8 mouse cellular contexts compared by ENCODE assay signal in the genomic region with DNA sequence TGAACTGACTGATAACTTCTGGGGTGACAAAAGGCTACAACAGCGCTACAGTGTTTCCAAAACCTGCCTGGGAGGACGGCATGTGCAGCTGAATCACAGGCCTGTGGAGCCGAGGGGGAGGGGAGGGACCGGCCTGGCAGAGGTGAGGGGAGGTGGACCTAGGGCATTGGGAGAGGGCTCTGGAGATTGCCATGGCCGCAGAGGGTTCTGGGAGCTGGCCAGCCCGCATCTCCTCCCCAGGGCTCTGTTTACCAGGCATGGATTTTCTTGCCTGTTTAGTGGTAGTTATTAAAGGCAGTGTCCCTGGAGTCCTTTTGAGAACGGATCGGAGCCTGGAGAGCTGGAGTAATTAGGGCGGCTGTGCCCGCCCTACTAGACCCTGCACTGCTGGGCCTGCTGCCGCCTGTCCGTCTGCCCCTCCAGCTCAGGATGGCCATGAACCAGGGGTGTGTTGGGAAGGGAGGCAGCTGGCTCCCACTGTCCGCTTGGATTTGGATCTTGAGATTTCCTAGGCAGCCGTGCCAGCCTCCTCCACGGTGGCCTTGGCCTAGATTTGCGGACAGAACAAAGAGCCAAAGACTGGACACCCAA. TPM values are rescaled to one million over a fixed set of nuclear protein-coding genes. Genes with fewer than 3 reads are reported as not detected.
DNase-seq lines count a peak whose midpoint lies in the region; ATAC-seq lines count a peak whose summit lies in the region.

No protein-coding gene starts in this region.

- intact Hi-C loops in left cerebral cortex, postnatal 10 days (cut with DNase I) = no loop called here

- H3K9ac ChIP-seq in embryonic facial prominence, embryonic 14.5 days (ENCODE audit: low read depth, low read length) = no peak overlapping the region
- H3K9ac ChIP-seq in midbrain, embryonic 15.5 days = no peak overlapping the region

- H3K27ac ChIP-seq in embryonic facial prominence, embryonic 14.5 days (replicated peaks; ENCODE audit: low read depth, low read length) = no peak overlapping the region
- H3K27ac ChIP-seq in midbrain, embryonic 15.5 days = peak overlapping the region; percentile 46

- peak; percentile 63 for ATAC-seq in embryonic facial prominence, embryonic 14.5 days (ENCODE audit: low read depth)
- no peak for ATAC-seq in midbrain, embryonic 15.5 days (replicated peaks)
- no peak for ATAC-seq in megakaryocyte, adult 5-6 weeks (ENCODE audit: poor library complexity, severe bottlenecking)

- H3K27me3 ChIP-seq in embryonic facial prominence, embryonic 14.5 days (replicated peaks; ENCODE audit: control insufficient read depth, insufficient read depth, low read length) = peaks cover 49% of the 10 kb centered on the region
- peaks cover 18% of the 10 kb centered on the region for H3K27me3 ChIP-seq in midbrain, embryonic 15.5 days (replicated peaks)

- H3K4me2 ChIP-seq in embryonic facial prominence, embryonic 14.5 days (ENCODE audit: low read depth, low read length) = no peak overlapping the region
- no peak overlapping the region for H3K4me2 ChIP-seq in midbrain, embryonic 15.5 days

- no peak overlapping the region for H3K4me3 ChIP-seq in embryonic facial prominence, embryonic 14.5 days (ENCODE audit: low read depth, low read length)
- H3K4me3 ChIP-seq in midbrain, embryonic 15.5 days = no peak overlapping the region

- H3K9me3 ChIP-seq in embryonic facial prominence, embryonic 14.5 days (ENCODE audit: control insufficient read depth, low read length) = no peaks in the 10 kb centered on the region
- H3K9me3 ChIP-seq in midbrain, embryonic 15.5 days = no peaks in the 10 kb centered on the region

- DNase-seq in left cerebral cortex, postnatal 10 days (ENCODE audit: extremely low spot score in 1 of 2, low spot score in 2 of 2) = peak; percentile 49 to 62
- no peak for DNase-seq in left cerebral cortex, adult 18-20 months (ENCODE audit: low spot score in 2 of 2)
- peak; percentile 82 for DNase-seq in adrenal gland, postnatal 10 days
- DNase-seq in embryonic facial prominence, embryonic 14.5 days (ENCODE audit: low spot score) = peak; percentile 50
- no peak for DNase-seq in kidney, postnatal 36 days
- no peak for DNase-seq in gastrocnemius, postnatal 25 days

- H3K4me1 ChIP-seq in embryonic facial prominence, embryonic 14.5 days (ENCODE audit: control insufficient read depth, insufficient read depth, low read length) = 0 out of 2 replicates have a peak, but pooled peaks cover 4% of the 10 kb centered on the region
- H3K4me1 ChIP-seq in midbrain, embryonic 15.5 days = peaks cover 52% of the 10 kb centered on the region

- 36% methylated on average over 14 of the region's 16 CpGs for WGBS in embryonic facial prominence, embryonic 14.5 days
- 22% methylated on average over 16 of the region's 16 CpGs for WGBS in midbrain, embryonic 15.5 days

- H3K36me3 ChIP-seq in embryonic facial prominence, embryonic 14.5 days (ENCODE audit: control insufficient read depth, insufficient read depth, low read length) = peaks cover 4% of the 10 kb centered on the region; the same call in 1 of the 2 replicates
- peaks cover 8% of the 10 kb centered on the region; the same call in 1 of the 2 replicates for H3K36me3 ChIP-seq in midbrain, embryonic 15.5 days (replicated peaks)

RNA-seq across cellular contexts. Expression of a gene that starts 12.8 kb away (rescaled TPM):
- 10 to 100 TPM; 84.4 to 90.4 TPM for total RNA-seq in left cerebral cortex, postnatal 10 days (2021)
- 10 to 100 TPM; 73.1 to 78.8 TPM for total RNA-seq in left cerebral cortex, adult 18-20 months (2021)
- 1 to 10 TPM; 7.4 to 9.2 TPM for total RNA-seq in adrenal gland, postnatal 10 days (2021)
- 3.4 and 4.3 TPM in 2 replicates for polyA plus RNA-seq in embryonic facial prominence, embryonic 14.5 days (2014; fragmentation: Nextera tagmentation; extraction: Ambion mirVana)
- polyA plus RNA-seq in midbrain, embryonic 15.5 days (2015; fragmentation: Nextera tagmentation; extraction: Ambion mirVana) = 64.5 and 68.9 TPM in 2 replicates
- 0.30 and 0.40 TPM in 2 replicates for total RNA-seq in megakaryocyte, adult 5-6 weeks (2015)
- total RNA-seq in megakaryocyte, adult 5-6 weeks (2017) = not detected in 2 replicates
- under 1 TPM; 0.61 to 0.91 TPM for total RNA-seq in gastrocnemius, postnatal 25 days (2021)

RNA-seq across cellular contexts. Expression of a gene that starts 50.3 kb away (rescaled TPM):
- 100 to 1,000 TPM; 107 to 122 TPM for total RNA-seq in left cerebral cortex, postnatal 10 days (2021)
- total RNA-seq in left cerebral cortex, adult 18-20 months (2021) = 10 to 100 TPM; 70.5 to 83.0 TPM
- total RNA-seq in adrenal gland, postnatal 10 days (2021) = 1 to 10 TPM; 6.9 to 8.9 TPM
- polyA plus RNA-seq in embryonic facial prominence, embryonic 14.5 days (2014; fragmentation: Nextera tagmentation; extraction: Ambion mirVana) = 0.50 and 1.4 TPM in 2 replicates
- polyA plus RNA-seq in midbrain, embryonic 15.5 days (2015; fragmentation: Nextera tagmentation; extraction: Ambion mirVana) = 1.0 and 1.6 TPM in 2 replicates
- total RNA-seq in megakaryocyte, adult 5-6 weeks (2015) = 0.05 TPM in 1 of 2 replicates, not detected in the other
- total RNA-seq in megakaryocyte, adult 5-6 weeks (2017) = not detected in 2 replicates
- not detected for total RNA-seq in gastrocnemius, postnatal 25 days (2021)

RNA-seq across cellular contexts. Expression of a gene that starts 50.8 kb away (rescaled TPM):
- total RNA-seq in left cerebral cortex, postnatal 10 days (2021) = under 1 TPM in 1 of 2 experiments, not detected in 1; 0.28 TPM
- under 1 TPM in 1 of 2 experiments, not detected in 1; 0.26 TPM for total RNA-seq in left cerebral cortex, adult 18-20 months (2021)
- under 1 TPM; 0.09 to 0.24 TPM for total RNA-seq in adrenal gland, postnatal 10 days (2021)
- polyA plus RNA-seq in embryonic facial prominence, embryonic 14.5 days (2014; fragmentation: Nextera tagmentation; extraction: Ambion mirVana) = 0.38 and 0.42 TPM in 2 replicates
- 0.43 and 0.59 TPM in 2 replicates for polyA plus RNA-seq in midbrain, embryonic 15.5 days (2015; fragmentation: Nextera tagmentation; extraction: Ambion mirVana)
- 13.0 and 13.2 TPM in 2 replicates for total RNA-seq in megakaryocyte, adult 5-6 weeks (2015)
- total RNA-seq in megakaryocyte, adult 5-6 weeks (2017) = 3.9 and 7.5 TPM in 2 replicates
- under 1 TPM; 0.21 to 0.28 TPM for total RNA-seq in gastrocnemius, postnatal 25 days (2021)

Comparison
In these comparisons a context has a peak if more than half of its experiments do, and no peak if none do; other contexts are left out.
1. DNase-seq: peak in left cerebral cortex, postnatal 10 days (2 of 2), adrenal gland, postnatal 10 days (single experiment) and embryonic facial prominence, embryonic 14.5 days (single experiment); none in left cerebral cortex, adult 18-20 months (0 of 2), kidney, postnatal 36 days (0 of 2) and gastrocnemius, postnatal 25 days (single experiment).
2. RNA of a gene that starts 12.8 kb away (total RNA-seq): 84.4 to 90.4 TPM in left cerebral cortex, postnatal 10 days and 73.1 to 78.8 TPM in left cerebral cortex, adult 18-20 months; 7.4 to 9.2 TPM in adrenal gland, postnatal 10 days, 0.61 to 0.91 TPM in gastrocnemius, postnatal 25 days and 0.30 to 0.40 TPM in megakaryocyte, adult 5-6 weeks; every median in the first group is over 4 times any median in the second.
3. RNA of a gene that starts 50.3 kb away (total RNA-seq): 107 to 122 TPM in left cerebral cortex, postnatal 10 days, 70.5 to 83.0 TPM in left cerebral cortex, adult 18-20 months and 6.9 to 8.9 TPM in adrenal gland, postnatal 10 days; not detected in gastrocnemius, postnatal 25 days and 0.05 TPM in megakaryocyte, adult 5-6 weeks; every median in the first group is over 4 times any median in the second.